Mouse (Mus musculus): ENCODE results near the gene Il11ra1. TPM values are rescaled to one million over a fixed set of nuclear protein-coding genes. Genes with fewer than 3 reads are reported as not detected.

Gene Il11ra1
- polyA plus RNA-seq, 1 experiment from 2014 or later, result 63.8 TPM

DNA sequence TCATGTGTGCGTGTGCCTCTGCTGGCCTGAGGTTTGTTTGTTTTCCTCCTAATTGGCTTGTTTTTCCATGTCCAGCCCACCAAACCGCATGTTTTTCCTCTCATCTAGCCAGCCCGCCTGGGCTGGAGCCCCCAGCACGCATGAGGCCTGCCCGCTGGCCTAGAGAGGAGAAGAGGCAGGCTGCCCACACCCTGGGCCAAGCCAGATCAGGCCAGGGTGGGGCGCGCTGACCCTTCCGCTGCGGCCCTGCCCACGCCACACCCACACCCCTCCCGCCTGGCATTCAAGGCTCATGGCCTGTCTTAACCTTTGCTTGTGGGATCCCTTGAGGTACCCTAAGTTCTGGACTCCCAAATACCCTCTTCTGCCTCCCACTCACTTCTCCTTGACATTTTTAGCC is 33.1 kb upstream of the Il11ra1 start:
- no peak for TF ChIP-seq CTCF (IDR thresholded peaks at IDR 0.05; ENCODE audit: low read depth)
- Histone ChIP-seq H3K4me1 (replicated peaks; ENCODE audit: control insufficient read depth, insufficient read depth, low read length) (no peaks in the 10 kb centered on the region), H3K27me3 (replicated peaks; ENCODE audit: control insufficient read depth, insufficient read depth, low read length) (no peaks in the 10 kb centered on the region), H3K4me3 (ENCODE audit: low read depth, low read length) (no peak overlapping the region), H3K36me3 (ENCODE audit: control insufficient read depth, insufficient read depth) (no peaks in the 10 kb centered on the region), H3K27ac (ENCODE audit: low read depth, low read length) (no peak overlapping the region), H3K4me2 (replicated peaks; ENCODE audit: low read depth) (no peak overlapping the region), H3K9ac (ENCODE audit: low read depth, low read length) (no peak overlapping the region), H3K9me3 (ENCODE audit: control insufficient read depth) (no peaks in the 10 kb centered on the region)
- ATAC-seq, result no peak
- WGBS, result 73% methylated on average over 11 of the region's 11 CpGs

DNA sequence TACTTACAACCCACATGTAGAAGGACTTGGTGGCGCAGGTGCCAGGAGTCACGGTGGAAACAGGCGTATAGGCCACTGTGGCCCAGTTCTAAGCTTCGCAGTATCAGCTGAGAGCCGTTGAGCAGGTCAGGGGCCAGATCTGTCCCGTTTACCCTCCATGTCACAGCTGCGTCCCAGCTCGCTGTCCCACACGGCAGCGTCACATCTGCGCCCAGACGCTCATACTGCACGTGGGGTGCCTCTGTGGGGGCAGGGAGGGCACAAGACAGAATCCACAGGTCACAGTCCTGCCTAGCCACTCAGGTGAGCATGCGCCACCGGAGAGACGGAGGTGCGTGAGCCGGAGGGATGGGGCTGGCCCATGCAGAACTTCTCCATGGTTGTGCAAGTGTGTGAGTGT is 29.0 kb upstream of the Il11ra1 start:
- H3K36me3 ChIP-seq (ENCODE audit: control insufficient read depth, insufficient read depth), result no peaks in the 10 kb centered on the region
- no peak overlapping the region for H3K9ac ChIP-seq (ENCODE audit: low read depth, low read length)
- 82% methylated on average over 18 of the region's 18 CpGs for WGBS
- H3K4me3 ChIP-seq (ENCODE audit: low read depth, low read length), result no peak overlapping the region
- H3K27ac ChIP-seq (ENCODE audit: low read depth, low read length), result no peak overlapping the region
- TF ChIP-seq CTCF (IDR thresholded peaks at IDR 0.05; ENCODE audit: low read depth), result no peak
- H3K27me3 ChIP-seq (replicated peaks; ENCODE audit: control insufficient read depth, insufficient read depth, low read length), result no peaks in the 10 kb centered on the region
- no peak for ATAC-seq
- H3K9me3 ChIP-seq (ENCODE audit: control insufficient read depth), result no peaks in the 10 kb centered on the region
- H3K4me1 ChIP-seq (replicated peaks; ENCODE audit: control insufficient read depth, insufficient read depth, low read length), result no peaks in the 10 kb centered on the region
- H3K4me2 ChIP-seq (replicated peaks; ENCODE audit: low read depth), result no peak overlapping the region

DNA sequence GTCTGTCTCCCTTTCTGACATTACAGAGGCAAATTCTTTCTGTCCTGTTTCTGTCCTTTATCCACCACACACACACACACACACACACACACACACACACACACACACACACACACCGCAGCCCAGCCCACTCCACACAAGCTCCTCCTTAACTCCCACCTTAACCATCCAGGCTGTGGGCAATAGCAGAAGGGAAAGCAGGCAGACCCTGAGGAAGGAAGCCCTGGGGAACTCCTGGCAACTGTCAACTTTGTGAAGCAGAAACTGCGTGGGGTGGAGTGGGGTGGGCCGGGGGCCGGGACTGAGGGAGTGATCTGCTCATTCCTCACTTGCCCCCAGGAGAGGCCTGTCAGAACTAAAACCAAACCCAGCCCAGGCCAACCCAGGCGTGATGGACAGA is 28.3 kb upstream of the Il11ra1 start:
- H3K36me3 ChIP-seq (ENCODE audit: control insufficient read depth, insufficient read depth), result no peaks in the 10 kb centered on the region
- ATAC-seq, result no peak
- H3K27me3 ChIP-seq (replicated peaks; ENCODE audit: control insufficient read depth, insufficient read depth, low read length), result no peaks in the 10 kb centered on the region
- no peaks in the 10 kb centered on the region for H3K9me3 ChIP-seq (ENCODE audit: control insufficient read depth)
- H3K27ac ChIP-seq (ENCODE audit: low read depth, low read length), result no peak overlapping the region
- H3K4me3 ChIP-seq (ENCODE audit: low read depth, low read length), result no peak overlapping the region
- H3K4me1 ChIP-seq (replicated peaks; ENCODE audit: control insufficient read depth, insufficient read depth, low read length), result no peaks in the 10 kb centered on the region
- H3K9ac ChIP-seq (ENCODE audit: low read depth, low read length), result no peak overlapping the region
- 45% methylated on average over 5 of the region's 5 CpGs for WGBS
- no peak overlapping the region for H3K4me2 ChIP-seq (replicated peaks; ENCODE audit: low read depth)
- TF ChIP-seq CTCF (IDR thresholded peaks at IDR 0.05; ENCODE audit: low read depth), result no peak

DNA sequence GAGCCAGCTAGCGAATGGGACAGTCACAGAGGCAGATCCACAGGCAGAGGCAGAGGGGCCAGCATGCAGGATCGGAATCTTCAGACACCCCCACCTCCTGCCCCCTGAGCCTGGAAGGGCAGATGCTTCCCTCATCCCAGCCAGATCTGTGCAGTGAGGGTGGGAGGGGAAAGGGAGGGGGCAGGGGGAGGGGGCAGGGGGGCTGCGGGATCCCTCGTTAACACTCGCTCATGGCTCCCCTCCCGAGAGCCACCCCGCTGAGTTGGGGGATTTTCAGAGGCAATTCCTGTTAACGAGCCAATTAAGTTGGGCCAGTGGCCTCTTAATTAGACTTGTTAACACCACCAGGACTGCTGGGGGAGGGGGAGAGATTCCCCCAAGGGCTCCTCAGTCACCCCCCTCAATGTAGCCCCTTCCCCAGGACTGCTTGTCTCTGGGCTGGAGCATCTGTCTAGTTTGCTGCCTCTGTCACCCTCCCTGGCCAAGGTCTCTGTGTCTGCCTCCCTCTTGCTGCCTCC is 27.8 kb upstream of the Il11ra1 start:
- H3K4me1 ChIP-seq (replicated peaks; ENCODE audit: control insufficient read depth, insufficient read depth, low read length), result no peaks in the 10 kb centered on the region
- H3K27ac ChIP-seq (ENCODE audit: low read depth, low read length), result 0 out of 2 replicates have a peak overlapping the region, but pooled peaks have one; percentile 21
- 27% methylated on average over 5 of the region's 8 CpGs for WGBS
- H3K36me3 ChIP-seq (ENCODE audit: control insufficient read depth, insufficient read depth), result no peaks in the 10 kb centered on the region
- no peak for TF ChIP-seq CTCF (IDR thresholded peaks at IDR 0.05; ENCODE audit: low read depth)
- H3K9ac ChIP-seq (ENCODE audit: low read depth, low read length), result no peak overlapping the region
- no peak overlapping the region for H3K4me2 ChIP-seq (replicated peaks; ENCODE audit: low read depth)
- H3K27me3 ChIP-seq (replicated peaks; ENCODE audit: control insufficient read depth, insufficient read depth, low read length), result no peaks in the 10 kb centered on the region
- no peak overlapping the region for H3K4me3 ChIP-seq (ENCODE audit: low read depth, low read length)
- no peak for ATAC-seq
- H3K9me3 ChIP-seq (ENCODE audit: control insufficient read depth), result no peaks in the 10 kb centered on the region

DNA sequence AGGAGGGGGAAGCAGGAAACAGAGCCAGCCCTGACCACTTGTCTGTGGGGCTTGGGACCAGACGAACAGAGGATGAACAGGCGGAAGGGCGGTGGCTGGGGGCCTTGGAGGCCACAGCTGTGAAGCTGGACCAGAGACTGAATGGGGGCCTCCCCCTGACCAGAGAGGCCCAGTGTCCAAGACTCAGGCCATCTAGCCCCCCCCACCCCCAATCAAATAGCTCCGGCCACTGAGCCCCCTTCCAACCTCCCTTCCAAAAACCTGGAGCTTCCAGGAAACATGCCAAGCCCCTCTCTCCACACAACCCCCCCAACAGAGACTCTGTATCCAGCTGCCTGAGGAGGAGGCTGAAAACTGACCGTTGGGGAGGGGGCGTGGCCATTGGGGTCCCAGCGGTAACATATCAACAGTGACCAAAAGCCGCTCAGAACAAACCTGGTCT is 27.2 kb upstream of the Il11ra1 start:
- Histone ChIP-seq H3K27ac (ENCODE audit: low read depth, low read length) (0 out of 2 replicates have a peak overlapping the region, but pooled peaks have one; percentile 21), H3K4me2 (replicated peaks; ENCODE audit: low read depth) (no peak overlapping the region), H3K4me1 (replicated peaks; ENCODE audit: control insufficient read depth, insufficient read depth, low read length) (no peaks in the 10 kb centered on the region), H3K9me3 (ENCODE audit: control insufficient read depth) (no peaks in the 10 kb centered on the region), H3K9ac (ENCODE audit: low read depth, low read length) (no peak overlapping the region), H3K27me3 (replicated peaks; ENCODE audit: control insufficient read depth, insufficient read depth, low read length) (no peaks in the 10 kb centered on the region), H3K36me3 (ENCODE audit: control insufficient read depth, insufficient read depth) (no peaks in the 10 kb centered on the region), H3K4me3 (ENCODE audit: low read depth, low read length) (no peak overlapping the region)
- WGBS, result 32% methylated on average over 8 of the region's 8 CpGs
- ATAC-seq, result no peak
- TF ChIP-seq CTCF (IDR thresholded peaks at IDR 0.05; ENCODE audit: low read depth), result no peak

DNA sequence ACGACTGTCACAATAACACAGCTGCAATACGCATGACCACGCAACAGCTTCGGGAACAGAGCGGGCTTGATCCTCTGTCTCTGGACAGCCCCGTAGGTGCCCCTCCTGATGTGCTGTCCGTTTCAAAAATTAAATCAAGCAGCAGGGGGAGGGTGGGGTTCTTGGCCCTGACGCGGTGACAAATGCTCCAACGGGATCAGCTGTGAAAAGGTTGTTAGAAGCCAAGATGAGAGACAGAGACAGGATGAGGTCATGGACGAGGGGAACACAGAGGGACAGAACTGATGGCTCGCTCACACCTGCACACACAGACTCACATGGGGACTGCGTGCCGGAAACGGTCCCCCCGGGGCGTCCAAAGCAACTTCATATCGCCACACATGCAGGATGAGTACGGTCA is 26.6 kb upstream of the Il11ra1 start:
- Histone ChIP-seq H3K27ac (ENCODE audit: low read depth, low read length) (no peak overlapping the region), H3K4me2 (replicated peaks; ENCODE audit: low read depth) (no peak overlapping the region), H3K36me3 (ENCODE audit: control insufficient read depth, insufficient read depth) (no peaks in the 10 kb centered on the region), H3K27me3 (replicated peaks; ENCODE audit: control insufficient read depth, insufficient read depth, low read length) (no peaks in the 10 kb centered on the region), H3K4me1 (replicated peaks; ENCODE audit: control insufficient read depth, insufficient read depth, low read length) (no peaks in the 10 kb centered on the region), H3K9me3 (ENCODE audit: control insufficient read depth) (no peaks in the 10 kb centered on the region), H3K4me3 (ENCODE audit: low read depth, low read length) (no peak overlapping the region), H3K9ac (ENCODE audit: low read depth, low read length) (no peak overlapping the region)
- TF ChIP-seq CTCF (IDR thresholded peaks at IDR 0.05; ENCODE audit: low read depth), result no peak
- no peak for ATAC-seq
- WGBS, result 71% methylated on average over 19 of the region's 19 CpGs

Measured in intestine, postnatal 0 days (tissue).